Mouse (Mus musculus): ENCODE results near the gene Bhlhb9.

Gene Bhlhb9

DNA sequence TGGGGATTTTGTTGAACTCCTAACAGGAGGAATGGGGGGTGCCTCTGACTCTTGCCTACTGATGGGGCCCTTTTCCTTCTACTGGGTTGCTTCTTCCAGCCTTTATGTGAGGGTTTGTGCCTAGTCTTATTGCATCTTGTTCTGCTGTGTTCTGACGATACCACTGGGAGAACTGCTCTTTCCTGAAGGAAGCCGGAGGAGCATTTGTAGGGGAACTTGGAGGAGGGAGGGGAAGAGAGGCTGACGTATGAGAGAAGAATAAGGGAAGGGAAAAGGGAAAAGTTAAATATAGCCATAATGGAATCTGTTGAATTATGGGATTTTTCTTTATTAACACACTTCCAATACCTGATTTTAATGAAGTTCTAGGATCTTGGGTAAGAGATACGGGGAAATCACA is 119.2 kb downstream of the Bhlhb9 start:
- no peak for DNase-seq (ENCODE audit: low read depth)

DNA sequence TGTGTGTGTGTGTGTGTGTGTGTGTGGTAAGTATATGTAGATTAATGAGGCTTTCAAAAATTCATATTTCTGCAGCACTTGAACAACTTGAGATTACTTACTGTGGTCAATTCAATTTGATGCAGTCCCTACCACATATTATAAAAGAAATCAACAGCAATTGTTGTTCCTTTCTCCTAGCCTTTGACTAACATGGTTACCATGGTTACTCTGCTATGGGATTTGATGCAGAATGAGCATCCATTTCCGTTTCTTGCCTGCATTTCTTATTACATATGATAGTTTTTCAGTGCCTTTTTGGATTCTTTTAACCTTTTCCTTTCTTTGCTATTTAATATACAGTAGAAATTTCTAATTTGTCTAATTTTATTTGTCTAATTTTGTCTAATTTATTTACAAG is 119.7 kb downstream of the Bhlhb9 start:
- no peak for DNase-seq (ENCODE audit: low read depth)

DNA sequence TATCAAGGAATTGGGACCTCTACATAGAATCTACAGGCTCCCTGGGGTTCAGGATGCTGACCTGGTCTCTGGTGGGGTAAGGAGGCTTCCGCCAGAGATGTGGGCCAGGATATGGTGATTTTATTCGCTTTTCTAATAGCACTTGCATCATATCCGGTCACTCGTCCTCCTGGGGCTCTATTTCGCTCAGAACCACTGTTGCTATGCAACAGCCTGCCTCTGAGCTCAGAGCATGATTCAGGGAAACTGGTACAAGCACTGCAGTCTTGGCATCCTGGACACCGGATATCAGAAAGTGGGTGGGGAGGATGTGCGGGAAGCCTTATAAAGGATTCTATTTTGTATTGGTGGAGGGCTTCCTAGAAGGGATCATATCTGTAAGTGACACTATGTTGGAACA is 124.8 kb downstream of the Bhlhb9 start:
- no peak for DNase-seq (ENCODE audit: low read depth)

DNA sequence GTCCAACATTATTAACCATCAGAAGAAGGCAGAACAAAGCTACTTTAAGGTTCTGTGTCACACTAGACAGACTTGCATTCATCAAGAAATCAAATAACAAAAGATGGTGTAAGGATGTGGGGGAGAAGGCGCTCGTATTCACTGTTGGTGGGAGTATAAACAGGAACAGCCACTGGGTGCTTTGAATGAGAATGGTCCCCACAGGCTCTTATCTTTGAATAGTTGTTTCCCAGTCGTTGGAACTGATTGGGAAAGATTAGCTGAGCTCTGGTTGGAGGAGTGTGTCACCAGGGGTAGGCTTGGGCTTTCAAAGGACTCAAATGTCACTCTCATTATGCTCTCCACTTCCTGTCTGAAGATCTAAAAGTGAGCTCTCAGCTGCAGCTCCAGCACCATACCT is 128.5 kb downstream of the Bhlhb9 start:
- no peak for DNase-seq (ENCODE audit: low read depth)

DNA sequence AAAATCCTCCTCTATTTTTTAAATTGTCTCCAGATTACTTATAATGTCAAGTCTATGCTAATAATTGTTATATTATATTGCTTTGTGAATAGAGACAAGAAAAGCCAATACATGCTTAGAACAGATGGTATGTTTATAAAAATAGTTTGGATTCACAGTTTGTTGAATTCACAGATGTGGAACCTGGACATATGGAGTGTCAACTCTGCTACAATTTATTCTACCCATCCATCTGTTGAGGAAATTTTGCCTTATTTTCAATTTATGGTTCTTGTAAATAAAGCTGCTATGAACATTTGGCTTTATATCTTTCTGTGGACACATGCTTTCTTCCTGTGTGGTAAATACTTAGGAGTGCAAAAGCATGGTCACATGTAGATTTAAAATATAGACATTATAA is 131.2 kb downstream of the Bhlhb9 start:
- no peak for DNase-seq (ENCODE audit: low read depth)

DNA sequence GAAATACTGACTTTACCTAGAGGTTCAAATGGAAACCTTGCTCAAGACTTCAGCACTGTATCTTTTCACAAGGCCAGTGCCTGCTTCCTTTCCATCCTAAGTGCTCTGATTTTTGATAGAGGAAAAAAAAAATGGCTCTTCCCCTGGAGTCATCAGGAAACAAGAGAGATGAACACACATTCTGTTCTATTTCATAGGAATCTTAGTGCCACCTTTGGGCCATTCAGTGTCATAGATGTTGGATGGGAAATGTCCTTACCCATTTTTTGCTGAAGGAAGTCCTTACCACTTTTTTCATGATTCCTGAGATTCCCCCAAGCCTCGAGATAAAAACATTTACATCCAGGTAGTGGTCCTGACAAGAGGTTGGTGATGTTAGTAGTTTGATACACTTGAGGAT is 139.1 kb downstream of the Bhlhb9 start:
- DNase-seq (ENCODE audit: low read depth): no peak
